Mouse (Mus musculus) lung, postnatal 14 days (tissue): ENCODE results near the gene Gm39566.
A peak's percentile ranks its signal among the peaks of the same experiment; 100 is the strongest.

Source experiments
- DNase-seq: peaks from one replicate; pipeline ENCODE4 v3.0.0; 2021

Gm39566 gene

GRCm38 (mm10) chr11:69833554-69833953 is 18.5 kb upstream of the Gm39566 start:
- DNase-seq = no peak

- no peak for DNase-seq
Observed at GRCm38 (mm10) chr11:69828832-69829231, 13.7 kb upstream of the Gm39566 start.

- no peak for DNase-seq
Observed at GRCm38 (mm10) chr11:69823456-69823855, 8.4 kb upstream of the Gm39566 start.

- DNase-seq = no peak
Observed at GRCm38 (mm10) chr11:69822080-69822479, 7.0 kb upstream of the Gm39566 start, which contains the start of gene Spem1. Gene Spem1 (minus strand): TSS chr11:69822180.

- DNase-seq = no peak
Observed at GRCm38 (mm10) chr11:69818871-69819270, 3.8 kb upstream of the Gm39566 start.

- DNase-seq = no peak
Observed at GRCm38 (mm10) chr11:69818365-69818764, 3.3 kb upstream of the Gm39566 start, which contains the start of gene Spem2. Gene Spem2 (minus strand): TSS chr11:69818465.

GRCm38 (mm10) chr11:69816520-69816919 is 1.4 kb upstream of the Gm39566 start:
- DNase-seq = no peak

- DNase-seq = no peak
Observed at GRCm38 (mm10) chr11:69810280-69810679, 4.8 kb downstream of the Gm39566 start.

GRCm38 (mm10) chr11:69807641-69808040 is 7.5 kb downstream of the Gm39566 start:
- DNase-seq = no peak

- no peak for DNase-seq
Observed at GRCm38 (mm10) chr11:69806378-69806777, 8.7 kb downstream of the Gm39566 start.

GRCm38 (mm10) chr11:69804972-69805909 is 9.9 kb downstream of the Gm39566 start, which contains the start of gene Tmem102:
Gene Tmem102 (minus strand): TSS chr11:69805624.
- DNase-seq = peak; percentile 53

GRCm38 (mm10) chr11:69804652-69804940 is 10.5 kb downstream of the Gm39566 start:
- DNase-seq = peak; percentile 27

GRCm38 (mm10) chr11:69803786-69804651 is 11.1 kb downstream of the Gm39566 start:
- DNase-seq = peak; percentile 78

- DNase-seq = no peak
Observed at GRCm38 (mm10) chr11:69803328-69803727, 11.8 kb downstream of the Gm39566 start.

- peak; percentile 90 for DNase-seq
Observed at GRCm38 (mm10) chr11:69802648-69803105, 12.4 kb downstream of the Gm39566 start.

- no peak for DNase-seq
Observed at GRCm38 (mm10) chr11:69801379-69801977, 13.6 kb downstream of the Gm39566 start, which contains the start of gene Fgf11. Gene Fgf11 (minus strand): TSS chr11:69801857.

GRCm38 (mm10) chr11:69800392-69801197 is 14.5 kb downstream of the Gm39566 start:
- DNase-seq = peak; percentile 67

- no peak for DNase-seq
Observed at GRCm38 (mm10) chr11:69800138-69800391, 15.0 kb downstream of the Gm39566 start.

- no peak for DNase-seq
Observed at GRCm38 (mm10) chr11:69799394-69800137, 15.5 kb downstream of the Gm39566 start.

- no peak for DNase-seq
Observed at GRCm38 (mm10) chr11:69797924-69798323, 17.2 kb downstream of the Gm39566 start.

- DNase-seq = no peak
Observed at GRCm38 (mm10) chr11:69795983-69796435, 19.1 kb downstream of the Gm39566 start.
